Mouse (Mus musculus) B cell, adult 62 days (primary cell): ENCODE measurements around the gene Trpd52l3. TPM values are rescaled to one million over a fixed set of nuclear protein-coding genes. Genes with fewer than 3 reads are reported as not detected.

Experiments used
- total RNA-seq: library from RNA; stranded (reverse); gene quantifications from 4 replicates; pipeline ENCODE4 v1.2.4, GENCODE M21; 2023

The Trpd52l3 gene
- not detected in 4 replicates for total RNA-seq

GRCm38 (mm10) chr19:30003621-30004020, at the start of gene Trpd52l3:
TSS of gene Trpd52l3 (plus strand) at chr19:30003790.

GRCm38 (mm10) chr19:30029894-30030635, 26.5 kb downstream of the Trpd52l3 start, which contains the start of gene Uhrf2:
TSS of gene Uhrf2 (plus strand) at chr19:30030513.

Other genes starting within 250 kb of the Trpd52l3 start
- 28.7 to 35.8 TPM (median 33.3 TPM) in 4 replicates for gene 9930021J03Rik, start 197.8 kb upstream of the Trpd52l3 start, total RNA-seq
- 24.0 to 25.6 TPM (median 24.7 TPM) in 4 replicates for gene Ranbp6, start 190.8 kb upstream of the Trpd52l3 start, total RNA-seq
- 0.36 TPM in 1 of 4 replicates, not detected in the others for gene Il33, start 78.7 kb upstream of the Trpd52l3 start, total RNA-seq
- 73.8 to 84.0 TPM (median 82.4 TPM) in 4 replicates for gene Uhrf2, start 26.7 kb downstream of the Trpd52l3 start, total RNA-seq
- 0.27 to 0.69 TPM (median 0.58 TPM) in 3 of 4 replicates, not detected in the other for gene Gldc, start 171.6 kb downstream of the Trpd52l3 start, total RNA-seq
- not detected in 4 replicates for gene Mbl2, start 229.2 kb downstream of the Trpd52l3 start, total RNA-seq